Mouse (Mus musculus): Measurements from ENCODE around the gene Sirpa.

Sirpa gene

GRCm38 (mm10) chr2:129613971-129614370, 21.3 kb downstream of the Sirpa start:
- DNase-seq = no peak

- no peak for DNase-seq
Observed at GRCm38 (mm10) chr2:129614482-129615185, 22.0 kb downstream of the Sirpa start.

GRCm38 (mm10) chr2:129620148-129620547, 27.5 kb downstream of the Sirpa start:
- no peak for DNase-seq

- peak; percentile 9 for DNase-seq
Observed at GRCm38 (mm10) chr2:129620881-129621280, 28.2 kb downstream of the Sirpa start.

GRCm38 (mm10) chr2:129621654-129622490, 29.2 kb downstream of the Sirpa start:
- DNase-seq = peak; percentile 79

- peak; percentile 30 for DNase-seq
Observed at GRCm38 (mm10) chr2:129622918-129623317, 30.3 kb downstream of the Sirpa start.

GRCm38 (mm10) chr2:129623771-129624170, 31.1 kb downstream of the Sirpa start:
- peak; percentile 12 for DNase-seq

- DNase-seq = no peak
Observed at GRCm38 (mm10) chr2:129624246-129624918, 31.7 kb downstream of the Sirpa start.

GRCm38 (mm10) chr2:129624956-129625355, 32.3 kb downstream of the Sirpa start:
- DNase-seq = peak; percentile 22

- peak; percentile 4 for DNase-seq
Observed at GRCm38 (mm10) chr2:129625845-129626244, 33.2 kb downstream of the Sirpa start.

- peak; percentile 81 for DNase-seq
Observed at GRCm38 (mm10) chr2:129626621-129627061, 34.0 kb downstream of the Sirpa start.

- DNase-seq = no peak
Observed at GRCm38 (mm10) chr2:129627133-129627532, 34.5 kb downstream of the Sirpa start.

- DNase-seq = peak; percentile 7
Observed at GRCm38 (mm10) chr2:129627811-129628210, 35.2 kb downstream of the Sirpa start.

GRCm38 (mm10) chr2:129628456-129629185, 36.0 kb downstream of the Sirpa start:
- peak; percentile 6 for DNase-seq

- DNase-seq = peak; percentile 12
Observed at GRCm38 (mm10) chr2:129629786-129630531, 37.3 kb downstream of the Sirpa start.

GRCm38 (mm10) chr2:129630532-129630886, 37.9 kb downstream of the Sirpa start:
- DNase-seq = peak; percentile 6

- DNase-seq = peak; percentile 35
Observed at GRCm38 (mm10) chr2:129630978-129631660, 38.5 kb downstream of the Sirpa start.

GRCm38 (mm10) chr2:129632324-129632723, 39.7 kb downstream of the Sirpa start:
- DNase-seq = peak; percentile 5

GRCm38 (mm10) chr2:129633077-129633732, 40.6 kb downstream of the Sirpa start:
- DNase-seq = peak; percentile 28

- no peak for DNase-seq
Observed at GRCm38 (mm10) chr2:129633982-129634381, 41.3 kb downstream of the Sirpa start.

- peak; percentile 89 for DNase-seq
Observed at GRCm38 (mm10) chr2:129652616-129653015, 60.0 kb downstream of the Sirpa start.
